Mouse (Mus musculus) embryonic fibroblast, embryonic 13.5 days (primary cell): ENCODE measurements around the gene Afg1l.

Source experiments
- CTCF ChIP-seq: IDR thresholded peaks from 2 replicates; pipeline ENCODE4 v1.5.1; 2011; ENCODE audit warnings: mild to moderate bottlenecking, control low read depth, low read length, moderate library complexity, borderline replicate concordance; ENCODE audit not compliant: insufficient read depth
- POLR2A ChIP-seq: IDR thresholded peaks from 2 replicates; pipeline ENCODE4 v1.6.1; 2011; ENCODE audit warnings: low read depth, mild to moderate bottlenecking, control low read depth, low read length, moderate library complexity

- TF ChIP-seq CTCF (no peak), POLR2A (no peak)
Observed at GRCm38 (mm10) chr10:42417530-42418174, 60.7 kb downstream of the Afg1l start.
